In the genomic region with DNA sequence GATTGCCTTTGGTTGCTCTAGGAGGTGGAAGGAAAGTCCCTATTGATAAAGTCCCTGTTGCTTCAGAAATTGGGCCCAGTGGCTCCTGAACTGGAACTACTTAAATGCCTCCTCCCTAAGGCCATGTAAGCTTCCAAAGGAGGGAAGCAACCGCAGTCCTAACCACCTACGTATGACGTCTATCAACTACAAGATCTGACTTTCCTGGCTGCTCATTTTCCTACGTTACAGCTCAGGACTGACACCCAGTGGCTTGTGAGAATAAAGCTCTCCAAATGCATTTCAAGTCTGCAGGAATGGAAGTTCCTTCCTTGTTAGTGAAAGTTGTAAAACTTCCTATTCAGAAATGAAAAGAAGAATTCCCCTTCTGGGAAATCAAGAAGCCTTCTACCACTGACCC, we compare ENCODE assay signal across 9 mouse cellular contexts. TPM values are rescaled to one million over a fixed set of nuclear protein-coding genes. Genes with fewer than 3 reads are reported as not detected.
A peak's percentile ranks its signal among the peaks of the same experiment; 100 is the strongest.
DNase-seq lines count a peak whose midpoint lies in the region; ATAC-seq and TF ChIP-seq lines count a peak whose summit lies in the region.
"Had no signal": no experiment of that assay in that cellular context is flagged by ENCODE, and none has a peak within 500 bp of the region (broad histone marks: within the 10 kb centered on the region; RNA-seq: fewer than 3 reads in every experiment).

No protein-coding gene starts in this region.

- peak; percentile 21; the same call in 1 of the 2 replicates for TF ChIP-seq CTCF in spleen, adult 2 months (IDR thresholded peaks at IDR 0.05; ENCODE audit: extremely low read depth, insufficient read depth, insufficient read length, insufficient replicate concordance)

- H3K4me2 ChIP-seq in heart, embryonic 12.5 days, result no peak overlapping the region
- no peak overlapping the region for H3K4me2 ChIP-seq in limb, embryonic 11.5 days (ENCODE audit: low read depth, severe bottlenecking)
- H3K4me2 ChIP-seq: limb, embryonic 13.5 days had no signal

- no peak overlapping the region for H3K4me3 ChIP-seq in heart, embryonic 12.5 days
- no peak overlapping the region for H3K4me3 ChIP-seq in spleen, adult 2 months (ENCODE audit: extremely low read depth, insufficient read depth, insufficient read length)
- H3K4me3 ChIP-seq in embryonic facial prominence, embryonic 10.5 days, result no peak overlapping the region
- H3K4me3 ChIP-seq in limb, embryonic 11.5 days (ENCODE audit: low read depth, low read length), result no peak overlapping the region
- H3K4me3 ChIP-seq: limb, embryonic 13.5 days had no signal

- DNase-seq in heart, adult 11 months, result peak; percentile 67
- peak in 1 of 2 experiments; percentile 24 for DNase-seq in spleen, adult 2 months (ENCODE audit: low read depth in 1 of 2, low spot score in 2 of 2)
- no peak for DNase-seq in spleen, adult 12 weeks (ENCODE audit: low spot score)
- peak; percentile 42 for DNase-seq in embryonic facial prominence, embryonic 10.5 days (ENCODE audit: low spot score)
- peak; percentile 38 for DNase-seq in limb, embryonic 11.5 days (ENCODE audit: low spot score)
- DNase-seq in telencephalon, adult 2 months (ENCODE audit: low read depth, low spot score), result peak; percentile 47
- DNase-seq in T-cell, adult 2 months (ENCODE audit: low spot score), result no peak

- no peaks in the 10 kb centered on the region for H3K36me3 ChIP-seq in heart, embryonic 12.5 days
- H3K36me3 ChIP-seq in spleen, adult 2 months (ENCODE audit: control insufficient read depth, insufficient read depth, low read length), result no peaks in the 10 kb centered on the region
- no peaks in the 10 kb centered on the region for H3K36me3 ChIP-seq in embryonic facial prominence, embryonic 10.5 days (replicated peaks)
- H3K36me3 ChIP-seq in limb, embryonic 11.5 days (ENCODE audit: control insufficient read depth, insufficient read depth, low read length), result no peaks in the 10 kb centered on the region
- H3K36me3 ChIP-seq: limb, embryonic 13.5 days had no signal

- no peaks in the 10 kb centered on the region for H3K4me1 ChIP-seq in heart, embryonic 12.5 days (replicated peaks)
- no peaks in the 10 kb centered on the region; the same call in 1 of the 2 replicates for H3K4me1 ChIP-seq in spleen, adult 2 months (ENCODE audit: control insufficient read depth, insufficient read depth, insufficient read length)
- no peaks in the 10 kb centered on the region for H3K4me1 ChIP-seq in embryonic facial prominence, embryonic 10.5 days
- H3K4me1 ChIP-seq in limb, embryonic 11.5 days (ENCODE audit: control insufficient read depth, insufficient read depth, low read length), result no peaks in the 10 kb centered on the region
- H3K4me1 ChIP-seq: limb, embryonic 13.5 days had no signal

- no peak for ATAC-seq in heart, embryonic 12.5 days (ENCODE audit: insufficient number of reproducible peaks, low FRiP score)
- no peak for ATAC-seq in limb, embryonic 11.5 days (ENCODE audit: insufficient number of reproducible peaks, low FRiP score, low TSS enrichment, low read depth)

- no peak overlapping the region for H3K9ac ChIP-seq in heart, embryonic 12.5 days
- no peak overlapping the region for H3K9ac ChIP-seq in limb, embryonic 11.5 days (ENCODE audit: low read length)
- H3K9ac ChIP-seq: limb, embryonic 13.5 days had no signal

- no peak for TF ChIP-seq POLR2A in spleen, adult 2 months (IDR thresholded peaks at IDR 0.05; ENCODE audit: low read depth, low read length)

- H3K9me3 ChIP-seq in heart, embryonic 12.5 days (replicated peaks), result no peaks in the 10 kb centered on the region
- no peaks in the 10 kb centered on the region for H3K9me3 ChIP-seq in embryonic facial prominence, embryonic 10.5 days
- H3K9me3 ChIP-seq in limb, embryonic 11.5 days (ENCODE audit: control insufficient read depth, low read length), result no peaks in the 10 kb centered on the region
- H3K9me3 ChIP-seq: limb, embryonic 13.5 days had no signal

- H3K27me3 ChIP-seq in heart, embryonic 12.5 days (replicated peaks), result 0 out of 2 replicates have a peak, but pooled peaks cover 7% of the 10 kb centered on the region
- H3K27me3 ChIP-seq in spleen, adult 2 months (ENCODE audit: control insufficient read depth, insufficient read depth, low read length), result no peaks in the 10 kb centered on the region
- no peaks in the 10 kb centered on the region for H3K27me3 ChIP-seq in embryonic facial prominence, embryonic 10.5 days (replicated peaks; ENCODE audit: low read depth, poor library complexity, severe bottlenecking)
- no peaks in the 10 kb centered on the region for H3K27me3 ChIP-seq in limb, embryonic 11.5 days (ENCODE audit: control insufficient read depth, insufficient read depth, low read length)
- H3K27me3 ChIP-seq: limb, embryonic 13.5 days had no signal

- no peak overlapping the region for H3K27ac ChIP-seq in heart, embryonic 12.5 days (ENCODE audit: poor library complexity, severe bottlenecking)
- H3K27ac ChIP-seq in spleen, adult 2 months (ENCODE audit: insufficient read depth, low read length), result no peak overlapping the region
- no peak overlapping the region for H3K27ac ChIP-seq in embryonic facial prominence, embryonic 10.5 days (replicated peaks)
- H3K27ac ChIP-seq in limb, embryonic 11.5 days (replicated peaks; ENCODE audit: low read depth, low read length), result no peak overlapping the region
- H3K27ac ChIP-seq: limb, embryonic 13.5 days had no signal

- WGBS in heart, embryonic 12.5 days, result 16% methylated on average over 4 of the region's 4 CpGs
- 10% methylated on average over 4 of the region's 4 CpGs for WGBS in spleen, adult 2 months
- 25% methylated on average over 4 of the region's 4 CpGs for WGBS in embryonic facial prominence, embryonic 10.5 days
- 26% methylated on average over 4 of the region's 4 CpGs for WGBS in limb, embryonic 11.5 days

RNA-seq across cellular contexts. Expression of a gene that starts 8.6 kb away (rescaled TPM):
- 0.24 and 0.28 TPM in 2 replicates for polyA plus RNA-seq in heart, embryonic 12.5 days (2016; fragmentation: Nextera tagmentation; extraction: Ambion mirVana)
- polyA plus RNA-seq in spleen, adult 2 months (2012; rRNA removed), result 13.7 TPM in 2 replicates
- 0.37 and 0.38 TPM in 2 replicates for polyA plus RNA-seq in embryonic facial prominence, embryonic 10.5 days (2016; fragmentation: Nextera tagmentation; extraction: Ambion mirVana)
- 0.13 and 0.20 TPM in 2 replicates for polyA plus RNA-seq in limb, embryonic 11.5 days (2014; fragmentation: Nextera tagmentation; extraction: Ambion mirVana)

RNA-seq across cellular contexts. Expression of a gene that starts 38.0 kb away (rescaled TPM):
- 12.0 and 12.4 TPM in 2 replicates for polyA plus RNA-seq in heart, embryonic 12.5 days (2016; fragmentation: Nextera tagmentation; extraction: Ambion mirVana)
- polyA plus RNA-seq in spleen, adult 2 months (2012; rRNA removed), result 3.4 and 4.3 TPM in 2 replicates
- polyA plus RNA-seq in embryonic facial prominence, embryonic 10.5 days (2016; fragmentation: Nextera tagmentation; extraction: Ambion mirVana), result 27.2 and 30.2 TPM in 2 replicates
- 29.4 and 32.0 TPM in 2 replicates for polyA plus RNA-seq in limb, embryonic 11.5 days (2014; fragmentation: Nextera tagmentation; extraction: Ambion mirVana)

Comparison
In these comparisons a context has a peak if more than half of its experiments do, and no peak if none do; other contexts are left out.
1. DNase-seq: peak in heart, adult 11 months (single experiment), embryonic facial prominence, embryonic 10.5 days (single experiment), limb, embryonic 11.5 days (single experiment) and telencephalon, adult 2 months (single experiment); none in spleen, adult 12 weeks (single experiment) and T-cell, adult 2 months (single experiment).
2. RNA of a gene that starts 8.6 kb away (polyA plus RNA-seq): 13.7 TPM in spleen, adult 2 months; 0.37 to 0.38 TPM in embryonic facial prominence, embryonic 10.5 days, 0.24 to 0.28 TPM in heart, embryonic 12.5 days and 0.13 to 0.20 TPM in limb, embryonic 11.5 days; every median in the first group is over 10 times any median in the second.